Mouse (Mus musculus) midbrain, embryonic 16.5 days (tissue): ENCODE data around the gene Olfr1441. TPM values are rescaled to one million over a fixed set of nuclear protein-coding genes. Genes with fewer than 3 reads are reported as not detected.

ENCODE experiments used
- ATAC-seq: fragments of 200-750 bp; cut with Nextera tagmentation; 2 replicates; pipeline ENCODE4 v1.8.0; 2017; ENCODE audit warnings: moderate TSS enrichment
- H3K27ac ChIP-seq: fragments of 300-500 bp; sonication (generic); 2 replicates; pipeline ENCODE4 v1.5.1; 2014; ENCODE audit warnings: mild to moderate bottlenecking, low read length, mixed read lengths
- H3K27me3 ChIP-seq: fragments of 300-500 bp; sonication (generic); 2 replicates; pipeline ENCODE4 v1.6.1; 2014; ENCODE audit warnings: low read depth, low read length, mixed read lengths; ENCODE audit not compliant: control insufficient read depth, insufficient read depth
- H3K36me3 ChIP-seq: fragments of 300-500 bp; sonication (generic); 2 replicates; pipeline ENCODE4 v1.6.1; 2014; ENCODE audit warnings: mild to moderate bottlenecking, low read length, moderate library complexity, mixed read lengths; ENCODE audit not compliant: control insufficient read depth, insufficient read depth
- H3K4me1 ChIP-seq: fragments of 300-500 bp; sonication (generic); 2 replicates; pipeline ENCODE4 v1.6.1; 2014; ENCODE audit warnings: mild to moderate bottlenecking, low read length, mixed read lengths; ENCODE audit not compliant: control insufficient read depth, insufficient read depth
- H3K4me2 ChIP-seq: fragments of 300-500 bp; sonication (generic); 2 replicates; pipeline ENCODE4 v1.6.1; 2014; ENCODE audit warnings: mild to moderate bottlenecking, low read length, mixed read lengths
- H3K4me3 ChIP-seq: fragments of 300-500 bp; sonication (generic); 2 replicates; pipeline ENCODE4 v1.5.1; 2014; ENCODE audit warnings: low read depth, mild to moderate bottlenecking, low read length, moderate library complexity, mixed read lengths
- H3K9ac ChIP-seq: fragments of 300-500 bp; sonication (generic); 2 replicates; pipeline ENCODE4 v1.6.1; 2014; ENCODE audit warnings: low read depth, low read length, mixed read lengths
- H3K9me3 ChIP-seq: fragments of 300-500 bp; sonication (generic); replicated peaks from 2 replicates; pipeline ENCODE4 v1.6.1; 2014; ENCODE audit warnings: mild to moderate bottlenecking, low read length, mixed read lengths; ENCODE audit not compliant: control insufficient read depth, poor library complexity, severe bottlenecking
- WGBS: fragments of 180-500 bp; shearing (Covaris S2); extraction: QIAGEN DNeasy Blood & Tissue Kit; methylation state at CpG from one replicate; pipeline ENCODE4 v1.1.7; 2014; 5-methylcytosine and 5-hydroxymethylcytosine counted together
- polyA plus RNA-seq: library from polyadenylated mRNA; unstranded; fragments of >200 nt; fragmentation: Nextera tagmentation; extraction: Ambion mirVana; gene quantifications from 2 replicates; pipeline ENCODE4 v1.2.1, GENCODE M21; 2015

The Olfr1441 gene
- polyA plus RNA-seq, 1 experiment from 2014 or later = not detected

- H3K9me3 ChIP-seq = no peaks in the 10 kb centered on the region
- H3K36me3 ChIP-seq = no peaks in the 10 kb centered on the region
- no peak within 1 kb of the TSS for H3K27ac ChIP-seq
- H3K4me1 ChIP-seq = no peaks in the 10 kb centered on the region
- no peak within 1 kb of the TSS for H3K9ac ChIP-seq
- 95% methylated on average over 6 of the region's 6 CpGs for WGBS
- H3K4me2 ChIP-seq = no peak within 1 kb of the TSS
- no peak for ATAC-seq
- no peaks in the 10 kb centered on the region for H3K27me3 ChIP-seq
- H3K4me3 ChIP-seq = no peak within 1 kb of the TSS
These were observed 10.4 kb downstream of the Olfr1441 start, which contains the start of gene Pfpl for GRCm38 (mm10) chr19:12427605-12428004. Pfpl (plus strand) TSS chr19:12427905.

- no peak overlapping the region for H3K4me2 ChIP-seq
- H3K4me1 ChIP-seq = no peaks in the 10 kb centered on the region
- peak; percentile 60 for ATAC-seq
- H3K36me3 ChIP-seq = no peaks in the 10 kb centered on the region
- H3K9me3 ChIP-seq = no peaks in the 10 kb centered on the region
- H3K27me3 ChIP-seq = no peaks in the 10 kb centered on the region
- no peak overlapping the region for H3K9ac ChIP-seq
- no peak overlapping the region for H3K4me3 ChIP-seq
- 1% methylated on average over 2 of the region's 2 CpGs for WGBS
- no peak overlapping the region for H3K27ac ChIP-seq
These were observed 15.8 kb downstream of the Olfr1441 start for GRCm38 (mm10) chr19:12433033-12433432.

GRCm38 (mm10) chr19:12435011-12435416 is 17.8 kb downstream of the Olfr1441 start:
- no peak for ATAC-seq
- 83% methylated on average over 4 of the region's 4 CpGs for WGBS

GRCm38 (mm10) chr19:12435750-12436524 is 18.7 kb downstream of the Olfr1441 start:
- no peak for ATAC-seq
- H3K9ac ChIP-seq = no peak overlapping the region
- H3K4me1 ChIP-seq = no peaks in the 10 kb centered on the region
- WGBS = 80% methylated on average over 4 of the region's 4 CpGs
- H3K4me2 ChIP-seq = no peak overlapping the region
- H3K27ac ChIP-seq = no peak overlapping the region
- H3K36me3 ChIP-seq = no peaks in the 10 kb centered on the region
- H3K27me3 ChIP-seq = no peaks in the 10 kb centered on the region
- no peak overlapping the region for H3K4me3 ChIP-seq
- no peaks in the 10 kb centered on the region for H3K9me3 ChIP-seq

More at GRCm38 (mm10) chr19:12435011-12435416, 17.8 kb downstream of the Olfr1441 start:
- Histone ChIP-seq H3K36me3 (no peaks in the 10 kb centered on the region), H3K4me2 (no peak overlapping the region), H3K9me3 (no peaks in the 10 kb centered on the region), H3K4me3 (no peak overlapping the region), H3K27ac (no peak overlapping the region), H3K4me1 (no peaks in the 10 kb centered on the region), H3K27me3 (no peaks in the 10 kb centered on the region), H3K9ac (no peak overlapping the region)

- H3K36me3 ChIP-seq = no peaks in the 10 kb centered on the region
- H3K4me2 ChIP-seq = no peak overlapping the region
- ATAC-seq = no peak
- no peak overlapping the region for H3K4me3 ChIP-seq
- no peak overlapping the region for H3K9ac ChIP-seq
- no peaks in the 10 kb centered on the region for H3K27me3 ChIP-seq
- H3K9me3 ChIP-seq = no peaks in the 10 kb centered on the region
- 67% methylated on average over 1 of the region's 1 CpGs for WGBS
- no peak overlapping the region for H3K27ac ChIP-seq
- no peaks in the 10 kb centered on the region for H3K4me1 ChIP-seq
These were observed 22.3 kb downstream of the Olfr1441 start for GRCm38 (mm10) chr19:12439581-12439980.

- H3K27ac ChIP-seq = no peak overlapping the region
- no peak for ATAC-seq
- H3K4me2 ChIP-seq = no peak overlapping the region
- H3K9me3 ChIP-seq = no peaks in the 10 kb centered on the region
- H3K36me3 ChIP-seq = no peaks in the 10 kb centered on the region
- H3K4me1 ChIP-seq = no peaks in the 10 kb centered on the region
- WGBS = 63% methylated on average over 5 of the region's 5 CpGs
- H3K4me3 ChIP-seq = no peak overlapping the region
- H3K9ac ChIP-seq = no peak overlapping the region
- H3K27me3 ChIP-seq = no peaks in the 10 kb centered on the region
These were observed 23.0 kb downstream of the Olfr1441 start for GRCm38 (mm10) chr19:12440103-12440725.

GRCm38 (mm10) chr19:12442560-12442959 is 25.3 kb downstream of the Olfr1441 start:
- Histone ChIP-seq H3K4me1 (no peaks in the 10 kb centered on the region), H3K36me3 (no peaks in the 10 kb centered on the region), H3K9me3 (no peaks in the 10 kb centered on the region), H3K9ac (no peak overlapping the region), H3K4me3 (no peak overlapping the region), H3K27me3 (no peaks in the 10 kb centered on the region), H3K27ac (no peak overlapping the region), H3K4me2 (no peak overlapping the region)
- no peak for ATAC-seq
- WGBS = 81% methylated on average over 4 of the region's 4 CpGs

GRCm38 (mm10) chr19:12445014-12445413 is 27.8 kb downstream of the Olfr1441 start:
- WGBS = 92% methylated on average over 3 of the region's 3 CpGs
- Histone ChIP-seq H3K4me3 (no peak overlapping the region), H3K27me3 (no peaks in the 10 kb centered on the region), H3K27ac (no peak overlapping the region), H3K36me3 (no peaks in the 10 kb centered on the region), H3K9me3 (no peaks in the 10 kb centered on the region), H3K4me2 (no peak overlapping the region), H3K9ac (no peak overlapping the region), H3K4me1 (no peaks in the 10 kb centered on the region)
- no peak for ATAC-seq

GRCm38 (mm10) chr19:12457401-12458066 is 40.3 kb downstream of the Olfr1441 start:
- H3K4me2 ChIP-seq = no peak overlapping the region
- no peaks in the 10 kb centered on the region for H3K9me3 ChIP-seq
- no peak overlapping the region for H3K27ac ChIP-seq
- H3K27me3 ChIP-seq = no peaks in the 10 kb centered on the region
- no peak for ATAC-seq
- WGBS = 85% methylated on average over 12 of the region's 12 CpGs
- no peaks in the 10 kb centered on the region for H3K36me3 ChIP-seq
- H3K9ac ChIP-seq = no peak overlapping the region
- no peaks in the 10 kb centered on the region for H3K4me1 ChIP-seq
- H3K4me3 ChIP-seq = no peak overlapping the region
